Mouse (Mus musculus): Measurements from ENCODE around the gene Wdr1.
"Not testable (repeated sequence)": the region's sequence is repeated elsewhere in the genome, so short reads cannot be mapped to it uniquely, and the experiment has no call there.

Wdr1 gene

DNA sequence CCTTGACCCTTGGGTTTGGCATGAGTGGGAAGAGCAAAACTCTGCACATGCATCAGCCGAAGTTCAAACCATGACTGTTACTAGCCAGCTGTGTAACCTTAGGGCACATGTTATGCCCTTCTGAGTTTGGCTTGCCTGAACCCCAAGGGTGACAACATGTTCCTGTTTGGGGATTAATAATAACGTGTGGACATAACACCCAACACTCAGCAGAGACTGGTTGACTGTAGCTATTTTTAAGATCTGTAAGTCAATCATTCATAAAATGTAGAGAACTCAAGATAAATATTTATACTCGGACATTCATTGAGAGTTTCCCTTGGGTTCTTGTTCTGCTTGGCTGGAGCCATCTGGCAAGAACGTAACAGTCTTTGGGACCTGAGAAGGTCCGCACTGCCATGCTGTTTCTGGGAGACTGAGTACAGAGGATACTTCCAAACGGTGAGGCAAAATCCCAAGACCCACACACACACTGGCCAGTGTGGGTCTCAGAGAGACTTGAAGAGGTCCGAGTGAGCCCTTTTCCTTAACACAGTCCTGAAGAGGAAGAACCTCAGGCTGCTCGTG, 66.4 kb downstream of the Wdr1 start:
- DNase-seq (ENCODE audit: extremely low read depth, low read depth, low spot score): no peak

DNA sequence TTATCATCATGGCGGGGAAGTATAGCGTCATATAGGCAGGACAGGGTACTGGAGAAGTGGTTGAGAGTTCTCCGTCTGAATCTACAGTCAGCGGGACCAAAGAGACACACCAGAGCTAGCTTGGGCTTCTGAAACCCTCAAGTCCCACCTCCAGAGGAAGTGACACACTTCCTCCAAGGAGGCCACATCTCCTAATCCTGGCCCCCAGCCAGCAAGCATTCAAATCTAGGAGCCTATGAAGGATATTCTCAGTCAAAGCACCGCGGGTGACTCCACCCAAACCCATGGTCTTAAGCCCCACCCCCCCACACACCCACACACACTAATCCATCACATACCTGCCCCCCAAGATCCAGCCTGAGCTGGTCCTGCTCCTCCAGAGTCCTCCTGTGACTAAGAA, 69.1 kb downstream of the Wdr1 start:
- no peak for DNase-seq (ENCODE audit: extremely low read depth, low read depth, low spot score)

DNA sequence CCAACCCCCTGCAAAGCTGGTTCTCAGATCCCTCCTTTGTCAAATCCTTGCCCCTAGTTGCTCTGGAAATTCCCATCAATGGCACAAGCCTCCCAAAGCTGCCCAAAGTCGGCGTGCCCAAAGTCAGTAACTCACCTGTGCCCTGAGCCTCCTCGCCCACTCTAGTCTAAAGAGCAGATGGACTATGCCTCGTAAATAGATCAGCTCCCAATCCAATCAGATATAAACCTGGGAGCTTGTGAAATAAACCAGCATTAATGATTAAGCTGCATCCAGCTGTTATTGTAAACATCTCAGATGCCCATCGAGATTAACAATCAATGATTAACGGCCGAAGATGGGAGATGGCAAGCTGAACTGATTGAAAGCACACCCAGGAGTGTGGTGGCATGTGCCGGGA, 71.3 kb downstream of the Wdr1 start:
- DNase-seq (ENCODE audit: extremely low read depth, low read depth, low spot score): no peak

DNA sequence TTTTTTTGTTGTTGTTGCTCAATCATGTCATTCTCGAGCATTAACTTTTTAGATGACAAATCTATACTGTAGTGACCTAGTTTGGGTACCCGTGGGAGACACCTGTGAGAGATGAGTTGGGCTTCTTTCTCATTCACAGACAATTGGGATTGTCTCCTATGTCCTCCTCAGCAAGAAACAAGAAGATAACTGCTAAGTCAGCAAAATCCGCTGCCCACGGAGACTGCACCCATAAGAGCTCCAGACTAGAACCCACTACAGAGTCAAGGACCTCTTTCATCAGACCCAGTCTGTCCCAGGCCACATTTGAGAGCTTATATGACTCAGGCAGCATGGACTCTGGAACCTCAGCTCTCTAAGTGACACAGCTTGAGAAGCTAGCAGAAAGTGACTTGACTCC, 73.3 kb downstream of the Wdr1 start:
- DNase-seq (ENCODE audit: extremely low read depth, low read depth, low spot score): no peak

DNA sequence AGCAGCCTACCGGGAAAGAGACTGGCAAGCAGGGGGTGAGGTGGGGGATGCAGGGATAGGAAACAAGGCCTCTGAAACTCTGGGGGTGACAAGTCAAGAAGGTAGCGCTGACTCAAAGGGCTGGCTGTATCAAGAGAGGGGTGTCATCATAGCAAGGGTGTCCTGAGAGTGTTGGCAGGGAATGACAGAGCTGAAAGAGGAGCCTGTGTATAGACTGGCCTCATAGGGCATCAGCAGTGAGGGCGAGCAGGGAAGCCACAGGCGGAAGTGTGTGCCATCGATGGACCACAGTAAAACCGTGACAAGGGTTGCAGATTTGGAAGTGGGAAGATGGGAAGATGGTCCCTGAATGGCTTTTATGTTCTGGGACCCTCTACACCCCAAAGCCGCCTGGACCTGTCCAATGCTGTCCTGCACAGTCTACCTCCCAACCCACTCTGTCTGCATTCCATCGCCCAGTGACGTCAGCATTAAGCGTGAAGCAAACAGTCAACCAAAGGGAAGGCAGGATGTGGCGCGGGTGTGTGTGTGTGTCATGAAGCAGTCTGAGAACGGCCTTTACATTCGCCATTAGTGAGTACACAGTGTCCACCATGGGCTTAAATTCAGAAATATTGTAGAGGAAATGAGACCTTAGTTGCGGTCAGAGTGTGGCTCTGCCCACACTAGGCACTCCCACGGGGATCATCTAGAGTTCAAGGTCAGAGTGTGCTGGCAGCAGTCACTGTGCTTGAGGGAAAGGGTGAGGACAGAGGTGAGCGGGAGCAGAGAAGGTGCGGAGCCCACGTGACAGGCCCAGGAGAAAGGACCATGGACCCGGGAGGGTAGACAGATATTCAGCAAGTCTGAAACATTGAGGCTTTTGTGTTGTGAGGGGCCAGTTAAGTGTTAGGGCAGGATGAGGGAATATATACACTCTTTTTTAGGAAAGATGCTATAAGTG, 74.1 kb downstream of the Wdr1 start:
- DNase-seq (ENCODE audit: extremely low read depth, low read depth, low spot score): no peak

DNA sequence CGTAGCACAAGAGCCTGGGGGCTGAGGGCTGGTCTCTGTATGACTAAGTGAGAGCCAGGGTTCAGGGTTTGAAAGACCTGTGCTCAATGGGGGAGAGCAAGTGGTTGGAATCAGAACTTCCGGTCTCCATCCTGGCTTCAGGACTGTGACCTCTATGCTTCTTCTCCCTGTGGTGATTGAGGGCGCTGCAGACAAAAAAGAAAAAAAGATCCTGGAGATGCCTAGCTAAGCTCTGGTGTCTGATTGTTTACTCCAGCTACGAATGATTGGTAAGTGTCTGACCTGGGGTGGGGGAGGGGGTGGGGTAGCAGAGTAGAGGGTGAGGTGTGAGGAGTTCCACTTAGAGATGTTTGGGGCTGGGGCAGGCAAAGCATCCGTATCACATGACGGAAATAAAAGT, 75.0 kb downstream of the Wdr1 start:
- DNase-seq (ENCODE audit: extremely low read depth, low read depth, low spot score): no peak

DNA sequence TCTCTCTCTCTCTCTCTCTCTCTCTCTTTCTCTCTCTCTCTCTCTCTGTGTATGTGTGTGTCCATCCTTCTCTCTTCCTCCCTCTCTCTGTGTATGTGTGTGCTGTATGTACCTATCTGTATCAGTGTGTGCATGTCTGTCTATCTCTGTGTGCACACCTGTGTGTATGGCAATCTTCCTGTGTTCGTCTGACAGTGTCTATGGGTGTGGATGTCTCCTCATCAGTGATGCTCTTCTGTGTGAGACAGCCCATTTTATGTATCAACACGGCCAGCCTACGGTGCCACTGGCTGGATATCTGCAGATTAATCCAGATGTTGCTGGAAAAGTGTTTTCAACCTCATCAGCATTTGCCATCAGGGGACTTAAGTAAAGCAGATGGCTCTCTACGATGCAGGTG, 75.8 kb downstream of the Wdr1 start:
- DNase-seq (ENCODE audit: extremely low read depth, low read depth, low spot score): no peak

DNA sequence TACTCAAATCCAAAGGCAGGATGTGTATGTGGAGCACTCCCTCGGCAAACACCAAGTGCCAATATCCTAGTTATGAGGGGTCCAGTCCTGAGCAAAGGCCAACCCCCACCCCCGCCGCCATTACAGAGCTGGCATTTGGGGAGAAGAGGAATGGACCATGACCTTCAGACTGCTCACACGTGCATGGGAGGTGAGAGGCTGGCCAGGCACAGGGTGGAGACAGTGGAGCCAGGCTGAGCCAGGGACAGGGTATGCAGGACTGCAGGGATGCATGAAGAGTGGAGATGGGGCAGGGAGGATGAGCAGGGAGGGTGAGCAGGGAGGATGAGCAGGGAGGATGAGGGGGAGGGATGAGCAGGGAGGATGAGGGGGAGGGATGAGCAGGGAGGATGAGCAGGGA, 77.1 kb downstream of the Wdr1 start:
- no peak for DNase-seq (ENCODE audit: extremely low read depth, low read depth, low spot score)

DNA sequence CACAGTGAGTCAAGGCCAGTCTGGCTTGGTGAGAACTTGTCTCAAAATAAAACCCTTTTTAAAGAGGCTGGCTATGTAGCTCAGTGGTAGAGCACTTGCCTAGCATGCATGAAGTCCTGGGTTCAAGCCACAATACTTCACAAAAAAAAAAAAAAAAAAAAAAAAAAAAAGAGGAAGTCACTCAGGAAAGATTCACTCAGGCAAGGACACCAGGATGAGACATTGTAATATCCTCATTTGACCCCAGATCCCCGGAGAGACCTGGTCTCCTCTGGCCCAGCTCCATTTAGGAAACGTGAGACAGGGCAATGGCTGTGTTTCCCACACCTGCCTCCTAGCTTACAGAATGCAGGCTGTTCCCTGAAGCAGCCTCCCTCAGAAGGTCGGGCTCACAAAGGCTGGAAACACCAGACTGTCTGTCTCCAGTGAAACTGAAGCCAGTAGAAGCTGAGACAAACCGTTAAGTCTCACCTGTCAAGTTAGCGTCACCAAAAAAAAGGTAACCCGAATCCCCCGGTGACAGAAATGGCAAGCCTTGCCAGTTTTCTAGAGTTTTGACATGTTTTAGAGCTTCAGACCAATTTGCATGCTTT, 79.4 kb downstream of the Wdr1 start:
- DNase-seq (ENCODE audit: extremely low read depth, low read depth, low spot score): no peak

DNA sequence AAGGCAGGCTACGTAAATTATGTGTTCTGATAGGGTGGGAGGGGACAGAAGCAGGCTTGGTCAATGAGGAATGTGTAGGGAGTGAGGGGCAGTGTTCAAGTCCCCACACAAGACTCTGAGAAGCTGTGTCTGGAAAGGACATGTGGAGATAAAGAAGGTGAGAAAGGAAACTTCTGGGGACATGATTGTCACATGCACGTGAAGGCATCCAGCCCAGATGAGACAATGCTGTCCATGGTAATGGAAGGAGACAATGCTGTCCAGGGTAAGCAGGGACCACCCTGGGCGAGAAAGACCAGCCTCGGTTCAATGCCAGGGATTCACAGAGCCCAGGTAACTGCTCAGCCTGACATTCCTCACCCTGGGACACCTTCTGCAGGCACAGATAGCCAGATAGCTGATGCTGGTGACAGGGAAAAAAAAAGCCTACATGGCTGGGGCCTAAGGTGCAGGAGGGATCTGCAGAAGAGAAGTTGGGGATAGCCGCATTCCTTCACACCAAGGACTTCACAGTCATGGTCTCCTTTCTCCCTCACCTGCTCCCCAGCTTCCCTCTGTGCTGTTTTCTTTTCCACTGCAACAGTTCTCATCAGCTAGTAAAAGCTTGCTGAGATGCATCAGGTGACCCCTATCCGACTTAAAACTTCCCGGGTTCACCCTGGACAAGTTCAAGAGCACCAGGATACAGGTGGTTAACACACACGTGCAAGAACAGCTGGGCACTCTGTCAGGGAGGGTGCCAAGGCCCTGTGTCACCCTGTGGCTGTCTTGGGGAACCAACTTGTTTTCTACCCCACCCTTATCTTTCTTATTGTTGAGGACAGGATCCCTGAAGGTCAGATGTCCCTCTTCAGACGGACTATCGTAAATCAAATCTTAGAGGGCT, 82.0 kb downstream of the Wdr1 start:
- DNase-seq (ENCODE audit: extremely low read depth, low read depth, low spot score): no peak

DNA sequence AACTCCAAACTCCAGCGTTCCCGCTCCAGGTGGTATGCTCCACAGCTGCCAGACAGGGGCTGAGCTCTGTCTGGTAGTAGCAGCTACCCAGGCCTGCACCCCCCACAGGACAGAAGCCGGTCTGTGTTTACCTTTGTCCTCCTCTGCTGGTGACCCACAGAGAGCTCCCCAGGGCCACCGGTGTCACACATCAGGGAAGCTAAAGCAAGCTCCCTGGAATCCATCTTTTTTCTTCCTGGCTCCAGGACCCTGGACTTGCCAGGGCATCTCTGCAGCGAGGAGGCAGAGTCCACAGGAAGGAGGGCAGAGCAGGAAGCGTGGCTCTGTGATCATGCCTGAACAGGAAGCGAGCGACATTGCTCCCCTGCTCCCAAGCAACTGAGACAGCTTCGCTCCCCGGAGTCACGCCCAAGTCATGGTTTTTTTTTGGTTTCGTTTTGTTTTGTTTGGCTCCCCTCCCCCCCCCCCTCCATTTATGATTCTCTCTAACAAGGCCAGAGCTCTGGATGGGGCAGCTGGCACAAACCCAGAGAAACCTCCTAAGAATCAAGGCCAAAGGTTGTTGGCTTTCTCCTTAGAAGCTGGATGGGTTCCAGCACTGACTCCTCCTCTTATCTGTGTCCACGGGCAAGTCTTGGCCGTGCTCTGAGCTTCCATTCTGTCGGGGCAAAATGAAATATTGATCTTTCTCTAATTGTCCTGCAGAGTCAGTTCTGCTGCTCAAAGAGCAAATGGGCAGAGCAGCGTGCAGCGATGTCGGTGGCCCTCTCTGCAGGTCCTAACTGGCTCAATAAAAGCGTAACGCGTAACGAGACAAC, 82.9 kb downstream of the Wdr1 start:
- DNase-seq (ENCODE audit: extremely low read depth, low read depth, low spot score): no peak

DNA sequence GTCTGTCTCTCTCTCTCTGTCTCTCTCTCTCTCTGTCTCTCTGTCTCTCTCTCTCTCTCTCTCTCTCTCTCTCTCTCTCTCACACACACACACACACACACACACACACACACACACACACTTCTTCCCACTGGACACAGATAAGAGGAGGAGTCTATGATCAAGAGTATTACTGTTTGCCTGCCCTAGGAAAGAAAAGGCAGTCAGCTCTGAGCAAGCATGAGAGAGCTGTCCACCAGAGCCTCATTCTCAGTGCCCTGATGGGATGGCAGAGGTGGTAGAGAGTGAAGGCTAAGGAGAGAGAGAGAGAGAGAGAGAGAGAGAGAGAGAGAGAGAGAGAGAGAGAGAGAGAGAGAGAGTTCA, 83.5 kb downstream of the Wdr1 start:
- not testable (repeated sequence) for DNase-seq (ENCODE audit: extremely low read depth, low read depth, low spot score)

DNA sequence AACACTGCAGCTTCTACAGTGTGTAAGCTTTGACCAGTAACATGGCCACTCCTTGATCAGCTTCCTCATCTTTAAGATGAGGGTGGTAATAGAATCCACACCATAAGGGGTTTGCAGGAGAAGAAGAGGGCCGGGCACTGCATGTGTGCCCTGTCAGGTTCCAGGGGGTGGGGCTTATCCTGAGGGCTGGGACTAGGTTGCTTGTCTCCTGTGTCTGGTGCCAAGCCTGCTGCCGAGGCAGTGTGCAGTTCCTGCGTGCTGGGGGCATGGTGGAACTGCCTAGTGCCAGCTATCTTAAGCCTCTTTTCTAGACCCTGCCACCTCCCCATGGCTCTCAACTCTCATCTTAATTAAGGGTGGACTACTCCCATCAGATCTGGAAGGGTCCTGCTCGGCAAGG, 84.0 kb downstream of the Wdr1 start:
- DNase-seq (ENCODE audit: extremely low read depth, low read depth, low spot score): no peak

DNA sequence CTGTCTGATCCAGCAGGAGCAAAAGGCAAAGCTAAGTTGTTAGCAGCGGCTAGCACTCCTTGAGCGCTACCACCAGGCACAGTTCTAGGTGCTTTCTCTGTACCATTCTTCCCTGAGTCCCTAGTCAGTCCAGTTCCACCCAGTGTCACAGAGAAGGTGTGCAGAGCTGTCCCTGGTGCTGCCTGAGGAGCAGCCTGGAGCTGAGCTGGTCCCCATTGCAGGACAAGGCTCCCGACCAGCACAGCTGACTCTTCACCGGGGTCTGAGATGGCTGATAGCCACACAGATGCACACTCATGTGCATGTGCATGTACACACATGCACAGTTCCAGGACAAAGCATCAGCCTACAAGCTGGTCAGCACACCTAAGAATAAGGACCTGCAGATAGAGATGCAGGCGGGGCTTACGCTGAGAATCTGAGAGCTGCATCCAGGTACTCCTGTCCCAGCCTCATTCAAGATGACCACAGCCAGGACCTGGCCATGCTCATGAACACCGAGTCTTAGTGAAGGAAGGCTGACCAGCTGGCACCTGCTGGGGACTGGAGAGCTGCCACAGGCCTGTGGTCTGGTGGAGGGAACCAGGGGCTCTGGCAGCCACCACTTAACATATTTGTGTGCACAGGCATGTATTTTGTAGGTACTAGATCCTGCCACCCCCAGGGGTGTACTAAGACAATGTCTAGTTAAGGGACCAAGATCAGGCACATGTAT, 85.1 kb downstream of the Wdr1 start:
- DNase-seq (ENCODE audit: extremely low read depth, low read depth, low spot score): no peak

DNA sequence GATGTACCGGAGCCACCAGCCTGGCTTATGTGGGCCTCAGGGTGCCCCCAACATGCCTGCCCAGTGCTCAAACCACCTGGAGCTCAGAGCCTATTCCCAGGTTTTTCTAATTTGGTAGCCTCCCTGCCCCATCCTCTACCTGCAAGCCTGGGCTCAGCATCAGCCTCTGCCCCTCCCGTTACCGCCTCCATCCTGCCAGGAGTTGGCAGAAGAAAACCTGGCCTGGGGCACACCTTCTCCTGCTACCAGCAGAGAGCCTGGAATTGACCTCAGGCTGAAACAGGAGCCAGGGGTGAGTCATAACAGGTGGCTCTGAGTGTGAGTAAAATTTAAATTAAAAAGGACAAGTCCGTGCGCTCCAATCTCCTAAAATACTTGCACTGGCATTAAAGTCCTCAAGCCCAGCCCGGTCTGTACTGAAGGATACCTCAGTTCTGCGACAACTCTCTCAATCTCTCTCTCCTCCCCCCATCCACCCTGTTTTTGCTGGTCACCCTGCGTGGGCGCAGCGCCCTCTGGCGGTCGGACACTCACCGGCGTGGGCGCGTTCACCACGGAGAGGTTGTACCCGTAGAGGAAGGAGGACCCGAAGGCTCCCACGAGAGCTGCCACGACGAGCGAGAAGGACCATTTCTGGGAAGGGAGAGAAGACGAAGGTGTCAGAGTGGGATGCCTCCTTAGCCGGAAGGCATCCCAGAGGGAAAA, 86.0 kb downstream of the Wdr1 start:
- DNase-seq (ENCODE audit: extremely low read depth, low read depth, low spot score): no peak

Measured in fat pad, adult 2 months (tissue).